Mouse (Mus musculus): ENCODE data around the gene Pcgf1.

The Pcgf1 gene

GRCm38 (mm10) chr6:83077630-83078323 lies at the start of gene Pcgf1:
Gene Pcgf1 (plus strand): TSS chr6:83077869.
- DNase-seq = peak in 1 of 2 experiments; percentile 39

GRCm38 (mm10) chr6:83029777-83030176 lies 47.9 kb upstream of the Pcgf1 start:
- no peak for DNase-seq

GRCm38 (mm10) chr6:83031111-83031510 lies 46.6 kb upstream of the Pcgf1 start:
- DNase-seq = no peak

- no peak for DNase-seq
These were observed 45.6 kb upstream of the Pcgf1 start for GRCm38 (mm10) chr6:83031921-83032590.

- peak; percentile 50 for DNase-seq
These were observed 44.9 kb upstream of the Pcgf1 start for GRCm38 (mm10) chr6:83032769-83033191.

- peak; percentile 78 to 79 for DNase-seq
These were observed 44.2 kb upstream of the Pcgf1 start, which contains the start of the genes Dok1 and Loxl3 for GRCm38 (mm10) chr6:83033249-83034185. Gene Dok1 (minus strand): TSS chr6:83033471. Gene Loxl3 (plus strand): TSS chr6:83034173.

- no peak for DNase-seq
These were observed 43.1 kb upstream of the Pcgf1 start for GRCm38 (mm10) chr6:83034463-83035055.

- DNase-seq = no peak
These were observed 40.5 kb upstream of the Pcgf1 start for GRCm38 (mm10) chr6:83037188-83037587.

GRCm38 (mm10) chr6:83038496-83039012 lies 39.1 kb upstream of the Pcgf1 start:
- peak; percentile 95 to 97 for DNase-seq

GRCm38 (mm10) chr6:83040601-83041000 lies 37.1 kb upstream of the Pcgf1 start:
- no peak for DNase-seq

- no peak for DNase-seq
These were observed 34.1 kb upstream of the Pcgf1 start for GRCm38 (mm10) chr6:83043561-83043960.

- no peak for DNase-seq
These were observed 33.7 kb upstream of the Pcgf1 start for GRCm38 (mm10) chr6:83043993-83044392.

- DNase-seq = peak in 1 of 2 experiments; percentile 24
These were observed 32.9 kb upstream of the Pcgf1 start for GRCm38 (mm10) chr6:83044742-83045141.

- DNase-seq = peak in 1 of 2 experiments; percentile 2
These were observed 28.3 kb upstream of the Pcgf1 start for GRCm38 (mm10) chr6:83049367-83049766.

GRCm38 (mm10) chr6:83053136-83053960 lies 24.3 kb upstream of the Pcgf1 start:
- peak in 1 of 2 experiments; percentile 37 for DNase-seq

GRCm38 (mm10) chr6:83054074-83054851 lies 23.4 kb upstream of the Pcgf1 start, which contains the start of gene Aup1:
Gene Aup1 (plus strand): TSS chr6:83054521.
- peak; percentile 98 for DNase-seq

GRCm38 (mm10) chr6:83054871-83055431 lies 22.7 kb upstream of the Pcgf1 start, which contains the start of gene Htra2:
Gene Htra2 (minus strand): TSS chr6:83055273.
- DNase-seq = peak; percentile 38 to 42

- peak; percentile 26 to 59 for DNase-seq
These were observed 19.9 kb upstream of the Pcgf1 start, which contains the start of gene Dqx1 for GRCm38 (mm10) chr6:83057790-83058189. Gene Dqx1 (plus strand): TSS chr6:83057844.

GRCm38 (mm10) chr6:83058725-83059124 lies 18.9 kb upstream of the Pcgf1 start:
- no peak for DNase-seq

- no peak for DNase-seq
These were observed 11.7 kb upstream of the Pcgf1 start for GRCm38 (mm10) chr6:83065995-83066394.

All from lung, adult 18-20 months (tissue).